Comparison of ENCODE assay signal across 18 mouse cellular contexts in the genomic region with DNA sequence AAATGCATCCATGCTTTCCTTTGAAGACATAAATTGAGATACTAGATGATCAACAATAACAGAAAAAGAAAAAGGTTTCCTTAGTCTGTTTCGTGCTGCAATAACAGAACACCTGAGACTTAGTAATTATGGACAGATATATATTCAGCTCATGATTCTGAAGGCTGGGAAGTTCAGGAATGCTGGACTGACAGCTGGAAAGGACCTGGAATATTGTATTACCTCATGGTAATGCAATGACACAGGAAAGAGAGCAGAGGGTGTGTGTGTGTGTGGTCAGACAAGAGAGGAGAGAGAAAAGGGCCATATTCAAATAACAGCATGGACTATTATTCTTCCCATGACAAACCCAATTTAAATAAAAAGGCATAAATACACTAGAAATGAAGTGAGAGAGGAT. TPM values are rescaled to one million over a fixed set of nuclear protein-coding genes. Genes with fewer than 3 reads are reported as not detected.
DNase-seq lines count a peak whose midpoint lies in the region; ATAC-seq and TF ChIP-seq lines count a peak whose summit lies in the region.
"Had no signal": no experiment of that assay in that cellular context is flagged by ENCODE, and none has a peak within 500 bp of the region (broad histone marks: within the 10 kb centered on the region; RNA-seq: fewer than 3 reads in every experiment).

No protein-coding gene starts in this region.

- TF ChIP-seq CTCF in heart, postnatal 0 days (IDR thresholded peaks at IDR 0.05; ENCODE audit: low read depth) = no peak

- no peak overlapping the region for H3K4me2 ChIP-seq in heart, postnatal 0 days (ENCODE audit: low read depth, low read length)
- H3K4me2 ChIP-seq in heart, embryonic 11.5 days = no peak overlapping the region

- H3K27ac ChIP-seq in heart, postnatal 0 days (ENCODE audit: low read depth) = no peak overlapping the region; the same call in 1 of the 2 replicates
- H3K27ac ChIP-seq in heart, embryonic 11.5 days (ENCODE audit: low read depth, low read length) = no peak overlapping the region

- H3K27me3 ChIP-seq in heart, postnatal 0 days (ENCODE audit: control insufficient read depth, insufficient read depth, low read length) = no peaks in the 10 kb centered on the region
- H3K27me3 ChIP-seq in heart, embryonic 11.5 days (ENCODE audit: control insufficient read depth, insufficient read depth, low read length) = no peaks in the 10 kb centered on the region
- H3K27me3 ChIP-seq: CH12.LX, Patski had no signal

- peak; percentile 75; the same call in 1 of the 2 replicates for ATAC-seq in heart, postnatal 0 days (ENCODE audit: insufficient read depth, low read depth)
- no peak for ATAC-seq in heart, embryonic 11.5 days (replicated peaks; ENCODE audit: insufficient number of reproducible peaks, low FRiP score, low TSS enrichment)
- ATAC-seq: activated CD4-positive, CD25-positive, alpha-beta regulatory T cell, adult 4 months; CD4-positive, CD25-positive, alpha-beta regulatory T cell, adult 4 months; Patski had no signal

- 0 out of 2 replicates have a peak, but pooled peaks cover 3% of the 10 kb centered on the region for H3K9me3 ChIP-seq in heart, postnatal 0 days (replicated peaks; ENCODE audit: control insufficient read depth, low read length)
- no peaks in the 10 kb centered on the region for H3K9me3 ChIP-seq in heart, embryonic 11.5 days (replicated peaks; ENCODE audit: control insufficient read depth, low read length)
- H3K9me3 ChIP-seq: G1E had no signal

- no peak overlapping the region for H3K9ac ChIP-seq in heart, postnatal 0 days (replicated peaks; ENCODE audit: low read depth, low read length)
- H3K9ac ChIP-seq in heart, embryonic 11.5 days (ENCODE audit: low read depth, low read length) = no peak overlapping the region

- DNase-seq in heart, postnatal 0 days (ENCODE audit: low spot score) = no peak
- DNase-seq: adrenal gland, adult 2 months; adrenal gland, adult 8-10 months; adrenal gland, postnatal 10 days; adrenal gland, postnatal 14 days; adrenal gland, postnatal 25 days; adrenal gland, postnatal 36 days; B cell, adult 2 months; cerebellum, adult 11 months; cerebellum, adult 11-12 months; cerebellum, adult 18-20 months; cerebellum, adult 2 months had no signal

- H3K4me1 ChIP-seq in heart, postnatal 0 days (ENCODE audit: control insufficient read depth, insufficient read depth) = no peaks in the 10 kb centered on the region; the same call in 1 of the 2 replicates
- peaks cover 5% of the 10 kb centered on the region for H3K4me1 ChIP-seq in heart, embryonic 11.5 days (ENCODE audit: control insufficient read depth, insufficient read depth, low read length)

- H3K4me3 ChIP-seq in heart, postnatal 0 days (ENCODE audit: low read depth, low read length) = no peak overlapping the region
- no peak overlapping the region for H3K4me3 ChIP-seq in heart, embryonic 11.5 days (ENCODE audit: low read depth, low read length)

- no peak for TF ChIP-seq EP300 in heart, postnatal 0 days (IDR thresholded peaks at IDR 0.05; ENCODE audit: low read depth)

- WGBS in heart, postnatal 0 days = 38% methylated on average over 1 of the region's 1 CpGs
- 80% methylated on average over 1 of the region's 1 CpGs for WGBS in heart, embryonic 11.5 days (ENCODE audit: insufficient replicate concordance)

- no peaks in the 10 kb centered on the region for H3K36me3 ChIP-seq in heart, postnatal 0 days (replicated peaks; ENCODE audit: control insufficient read depth, insufficient read depth, low read length)
- H3K36me3 ChIP-seq in heart, embryonic 11.5 days (ENCODE audit: control insufficient read depth, insufficient read depth, low read length) = no peaks in the 10 kb centered on the region
- H3K36me3 ChIP-seq: G1E had no signal

RNA-seq across cellular contexts. Expression of a gene that starts 17.0 kb away (rescaled TPM):
- total RNA-seq in heart, postnatal 0 days (2014; rRNA removed; ENCODE audit: low replicate concordance) = 14.7 and 19.9 TPM in 2 replicates
- polyA plus RNA-seq in heart, postnatal 0 days (2015; fragmentation: Nextera tagmentation; extraction: Ambion mirVana) = 20.2 and 21.4 TPM in 2 replicates
- polyA plus RNA-seq in heart, embryonic 11.5 days (2014; fragmentation: Nextera tagmentation; extraction: Ambion mirVana) = 20.9 and 21.5 TPM in 2 replicates
- polyA plus RNA-seq: G1E had no signal
